Mouse (Mus musculus) intestine, embryonic 14.5 days (tissue): ENCODE data around the gene Ugt2b1. TPM values are rescaled to one million over a fixed set of nuclear protein-coding genes. Genes with fewer than 3 reads are reported as not detected.
"Not testable (repeated sequence)": the region's sequence is repeated elsewhere in the genome, so short reads cannot be mapped to it uniquely, and the experiment has no call there.

Source experiments
- ATAC-seq: fragments of 200-750 bp; cut with Nextera tagmentation; replicated peaks from 2 replicates; pipeline ENCODE4 v1.8.0; 2017; ENCODE audit warnings: low read depth, moderate number of reproducible peaks, moderate TSS enrichment, moderate library complexity; ENCODE audit not compliant: low FRiP score, low TSS enrichment
- DNase-seq: peaks from one replicate; pipeline ENCODE4 v3.0.0-alpha.2; 2018; ENCODE audit warnings: low spot score
- H3K27ac ChIP-seq: fragments of 300-500 bp; sonication (generic); 2 replicates; pipeline ENCODE4 v1.5.1; 2014; ENCODE audit warnings: low read depth, mild to moderate bottlenecking, control low read depth
- H3K27me3 ChIP-seq: fragments of 300-500 bp; sonication (generic); replicated peaks from 2 replicates; pipeline ENCODE4 v1.6.1; 2014; ENCODE audit warnings: low read length, control low read depth; ENCODE audit not compliant: control insufficient read depth, insufficient read depth
- H3K36me3 ChIP-seq: fragments of 300-500 bp; sonication (generic); 2 replicates; pipeline ENCODE4 v1.6.1; 2014; ENCODE audit warnings: low read length, control low read depth; ENCODE audit not compliant: control insufficient read depth, insufficient read depth
- H3K4me1 ChIP-seq: fragments of 300-500 bp; sonication (generic); replicated peaks from 2 replicates; pipeline ENCODE4 v1.6.1; 2014; ENCODE audit warnings: low read length, control low read depth, mixed read lengths; ENCODE audit not compliant: control insufficient read depth, insufficient read depth
- H3K4me2 ChIP-seq: fragments of 300-500 bp; sonication (generic); 2 replicates; pipeline ENCODE4 v1.6.1; 2014; ENCODE audit warnings: low read length
- H3K4me3 ChIP-seq: fragments of 300-500 bp; sonication (generic); 2 replicates; pipeline ENCODE4 v1.5.1; 2014; ENCODE audit warnings: low read depth, low read length, control low read depth, mixed read lengths
- H3K9ac ChIP-seq: fragments of 300-500 bp; sonication (generic); 2 replicates; pipeline ENCODE4 v1.6.1; 2014; ENCODE audit warnings: mild to moderate bottlenecking, low read length
- H3K9me3 ChIP-seq: fragments of 300-500 bp; sonication (generic); 2 replicates; pipeline ENCODE4 v1.6.1; 2016; ENCODE audit warnings: low read length, control low read depth; ENCODE audit not compliant: control insufficient read depth
- WGBS: fragments of 180-500 bp; shearing (Covaris S2); extraction: QIAGEN DNeasy Blood & Tissue Kit; methylation state at CpG from one replicate; pipeline ENCODE4 v1.1.7; 2014; 5-methylcytosine and 5-hydroxymethylcytosine counted together
- polyA plus RNA-seq: library from polyadenylated mRNA; unstranded; fragments of >200 nt; fragmentation: Nextera tagmentation; extraction: Ambion mirVana; gene quantifications from 2 replicates; pipeline ENCODE4 v1.2.1, GENCODE M21; 2014

Ugt2b1 gene
- 0.07 TPM in 1 of 2 replicates, not detected in the other for polyA plus RNA-seq

GRCm38 (mm10) chr5:86926426-86926825 is at the start of gene Ugt2b1:
TSS of gene Ugt2b1 (minus strand) at chr5:86926530.
- Histone ChIP-seq H3K27ac (no peak within 1 kb of the TSS), H3K9me3 (no peaks in the 10 kb centered on the region), H3K4me1 (no peaks in the 10 kb centered on the region), H3K27me3 (no peaks in the 10 kb centered on the region), H3K4me3 (no peak within 1 kb of the TSS), H3K9ac (no peak within 1 kb of the TSS), H3K36me3 (no peaks in the 10 kb centered on the region), H3K4me2 (no peak within 1 kb of the TSS)
- WGBS: 79% methylated on average over 2 of the region's 2 CpGs
- no peak for DNase-seq
- ATAC-seq: no peak

DNA sequence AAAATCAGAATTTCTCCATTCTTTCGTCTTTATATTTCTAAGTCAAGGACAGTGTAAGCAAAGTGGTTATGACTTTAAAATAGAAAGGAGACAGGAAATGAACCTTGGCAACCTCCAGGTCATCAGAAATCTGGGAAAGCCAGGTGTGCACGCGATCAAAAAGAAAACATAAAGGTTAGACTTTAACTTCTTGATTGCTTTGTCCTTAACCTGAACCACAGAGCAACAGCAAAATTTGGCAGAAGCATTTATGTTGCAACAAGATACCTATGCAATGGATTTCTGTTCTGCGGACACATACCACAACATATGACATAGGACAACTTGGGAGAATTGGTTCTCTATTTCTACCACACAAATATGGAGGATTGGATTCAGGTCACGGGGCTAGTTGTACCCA is 40.9 kb upstream of the Ugt2b1 start:
- ATAC-seq, H3K9ac ChIP-seq: not testable (repeated sequence)
- 87% methylated on average over 5 of the region's 5 CpGs for WGBS

GRCm38 (mm10) chr5:86962849-86963248 is 36.5 kb upstream of the Ugt2b1 start:
- not testable (repeated sequence) for H3K4me1 ChIP-seq, H3K9me3 ChIP-seq, ATAC-seq, H3K4me2 ChIP-seq, H3K9ac ChIP-seq, H3K36me3 ChIP-seq, DNase-seq, H3K4me3 ChIP-seq, H3K27ac ChIP-seq, H3K27me3 ChIP-seq
- WGBS: 6% methylated on average over 1 of the region's 1 CpGs

More for the DNA sequence above, 40.9 kb upstream of the Ugt2b1 start:
- DNase-seq, H3K4me3 ChIP-seq, H3K4me2 ChIP-seq, H3K9me3 ChIP-seq, H3K36me3 ChIP-seq, H3K27me3 ChIP-seq, H3K27ac ChIP-seq, H3K4me1 ChIP-seq: not testable (repeated sequence)

DNA sequence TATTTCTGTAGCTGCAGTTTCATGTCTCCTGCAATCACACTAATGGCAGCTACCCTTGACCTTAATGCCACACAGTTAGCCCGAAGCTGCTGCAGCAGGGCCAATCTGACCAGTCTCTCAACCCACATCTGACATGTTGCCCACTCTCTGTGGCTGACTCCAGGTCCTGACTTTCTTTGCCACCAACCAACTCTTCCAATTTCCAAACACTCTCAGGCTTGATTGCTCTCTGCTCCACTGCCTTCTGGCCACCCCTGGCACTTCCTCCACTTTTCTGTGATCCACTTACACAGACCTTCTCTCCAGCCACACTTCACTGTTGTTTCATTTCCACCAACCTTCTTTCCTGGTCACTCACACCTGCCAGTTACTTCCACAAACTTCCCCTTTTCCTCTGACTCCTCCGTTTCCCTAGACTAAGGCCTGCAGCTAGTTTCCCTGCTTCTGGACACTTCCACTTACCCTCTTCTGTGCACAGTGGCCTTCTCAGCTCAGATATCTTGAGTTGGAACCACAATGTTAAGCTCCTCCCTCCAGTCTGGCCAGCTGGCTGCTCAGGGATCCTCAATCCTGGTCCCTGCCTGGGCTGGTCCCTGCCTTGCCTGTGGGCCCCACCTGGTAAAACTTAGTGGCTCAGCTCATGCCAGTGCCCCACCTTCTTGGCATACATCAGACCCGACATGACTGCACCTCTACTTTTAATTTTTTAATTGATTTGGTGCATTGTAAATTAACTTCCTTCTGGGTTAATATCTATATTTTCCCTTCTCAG is 35.4 kb upstream of the Ugt2b1 start:
- WGBS: 60% methylated on average over 3 of the region's 3 CpGs
- H3K4me2 ChIP-seq: no peak overlapping the region
- no peaks in the 10 kb centered on the region for H3K36me3 ChIP-seq
- H3K4me1 ChIP-seq: no peaks in the 10 kb centered on the region
- no peaks in the 10 kb centered on the region for H3K9me3 ChIP-seq
- H3K4me3 ChIP-seq: no peak overlapping the region
- peak; percentile 50 for DNase-seq
- peak overlapping the region; percentile 43; the same call in 1 of the 2 replicates for H3K27ac ChIP-seq
- ATAC-seq: peak; percentile 68; the same call in 1 of the 2 replicates
- no peak overlapping the region for H3K9ac ChIP-seq
- no peaks in the 10 kb centered on the region for H3K27me3 ChIP-seq

GRCm38 (mm10) chr5:86960504-86960903 is 34.2 kb upstream of the Ugt2b1 start:
- no peaks in the 10 kb centered on the region for H3K27me3 ChIP-seq
- no peak overlapping the region for H3K9ac ChIP-seq
- ATAC-seq (no peak), DNase-seq (no peak)
- H3K27ac ChIP-seq: no peak overlapping the region
- H3K4me3 ChIP-seq: no peak overlapping the region
- no peaks in the 10 kb centered on the region for H3K9me3 ChIP-seq
- WGBS: 84% methylated on average over 3 of the region's 3 CpGs
- H3K4me1 ChIP-seq: no peaks in the 10 kb centered on the region
- H3K36me3 ChIP-seq: no peaks in the 10 kb centered on the region
- H3K4me2 ChIP-seq: no peak overlapping the region

DNA sequence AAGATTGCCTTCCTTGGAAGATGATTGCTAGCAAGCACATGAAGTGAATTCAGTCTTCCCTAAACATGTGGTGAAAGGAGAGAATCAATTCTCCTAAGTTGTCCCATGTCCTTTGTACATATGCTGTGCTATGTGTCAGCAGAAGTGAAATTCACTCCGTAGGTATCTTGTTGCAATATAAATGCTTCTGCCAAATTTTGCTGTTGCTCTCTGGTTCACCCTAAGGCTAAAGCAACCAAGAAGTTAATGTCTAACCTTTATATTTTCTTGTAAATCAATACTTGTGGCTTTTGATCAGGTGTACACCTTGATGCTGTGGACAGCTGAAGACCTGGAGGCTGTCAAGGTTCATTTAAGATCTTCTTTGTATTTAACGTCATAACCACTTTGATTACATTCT is 15.8 kb upstream of the Ugt2b1 start:
- no peak overlapping the region for H3K4me3 ChIP-seq
- H3K27me3 ChIP-seq: no peaks in the 10 kb centered on the region
- no peak overlapping the region for H3K27ac ChIP-seq
- WGBS: 69% methylated on average over 2 of the region's 2 CpGs
- no peak overlapping the region for H3K9ac ChIP-seq
- no peaks in the 10 kb centered on the region for H3K36me3 ChIP-seq
- H3K4me2 ChIP-seq: no peak overlapping the region
- no peaks in the 10 kb centered on the region for H3K9me3 ChIP-seq
- no peaks in the 10 kb centered on the region for H3K4me1 ChIP-seq
- ATAC-seq (no peak), DNase-seq (no peak)

DNA sequence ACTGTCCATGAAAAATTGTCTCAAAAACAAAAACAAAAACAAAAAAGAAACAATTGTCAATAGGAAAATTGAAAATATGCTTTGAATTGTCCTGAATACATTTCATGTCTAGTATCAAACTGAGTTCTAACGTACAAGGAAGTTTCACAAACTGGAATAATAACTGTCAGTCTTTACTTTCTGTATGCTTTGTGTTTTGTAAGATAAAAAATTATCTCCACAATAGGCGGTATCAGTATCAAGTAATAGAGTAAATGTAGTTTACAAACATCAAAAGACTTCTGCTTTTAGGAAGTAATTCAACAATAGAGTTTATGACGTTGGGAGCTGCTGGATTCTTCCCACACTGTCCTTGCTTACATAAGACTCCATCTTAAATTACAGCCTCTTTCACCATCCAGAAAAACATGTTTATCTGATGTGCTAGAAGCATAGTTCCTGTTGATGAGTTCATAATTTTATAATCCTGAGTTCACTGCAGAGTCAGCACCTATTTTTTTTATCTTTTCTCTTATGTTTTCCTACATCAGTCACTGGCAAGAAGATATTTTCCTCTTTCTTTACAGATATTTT is 5.6 kb downstream of the Ugt2b1 start:
- no peak overlapping the region for H3K4me2 ChIP-seq
- H3K9ac ChIP-seq: no peak overlapping the region
- WGBS: 64% methylated on average over 3 of the region's 3 CpGs
- no peak for ATAC-seq
- no peak for DNase-seq
- H3K27ac ChIP-seq: no peak overlapping the region
- H3K4me1 ChIP-seq: no peaks in the 10 kb centered on the region
- H3K36me3 ChIP-seq: no peaks in the 10 kb centered on the region
- no peaks in the 10 kb centered on the region for H3K9me3 ChIP-seq
- no peak overlapping the region for H3K4me3 ChIP-seq
- no peaks in the 10 kb centered on the region for H3K27me3 ChIP-seq

DNA sequence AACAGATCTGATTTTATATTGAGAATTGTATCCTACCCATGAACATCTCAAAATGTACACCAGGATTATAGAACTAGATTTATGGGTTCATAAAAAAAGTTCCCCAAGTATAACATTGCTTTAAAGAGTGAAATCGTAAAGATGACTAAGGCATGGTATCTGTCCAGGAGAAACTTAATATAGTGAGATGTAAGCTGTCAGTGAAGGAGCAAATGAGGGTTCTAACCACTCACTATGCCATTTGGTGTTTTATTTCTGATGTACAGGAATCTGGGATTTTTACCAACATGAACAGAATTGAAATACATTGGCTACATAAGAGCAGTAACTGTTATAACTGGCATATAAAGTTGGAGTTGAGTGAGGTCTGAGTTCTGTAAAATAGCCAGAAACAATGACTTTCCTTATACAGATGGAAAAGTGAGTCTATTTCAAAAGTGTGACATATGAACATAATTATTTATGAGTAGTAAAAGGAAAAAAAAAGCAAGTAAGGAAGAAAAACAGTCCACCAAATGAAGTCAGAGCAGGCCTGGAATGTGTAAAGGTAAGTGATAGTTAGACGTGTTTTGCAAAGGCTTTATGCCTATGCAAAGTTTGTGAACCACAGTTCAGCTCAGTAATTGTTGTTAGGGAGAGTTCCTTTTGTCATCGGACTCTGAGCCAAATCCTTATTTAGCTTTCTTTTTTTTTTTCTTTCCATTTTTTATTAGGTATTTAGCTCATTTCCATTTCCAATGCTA is 14.8 kb downstream of the Ugt2b1 start:
- Histone ChIP-seq H3K27me3 (no peaks in the 10 kb centered on the region), H3K36me3 (no peaks in the 10 kb centered on the region), H3K27ac (no peak overlapping the region), H3K9ac (no peak overlapping the region), H3K9me3 (no peaks in the 10 kb centered on the region), H3K4me1 (no peaks in the 10 kb centered on the region), H3K4me2 (no peak overlapping the region), H3K4me3 (no peak overlapping the region)
- WGBS: 58% methylated on average over 3 of the region's 3 CpGs
- ATAC-seq (no peak), DNase-seq (no peak)
